Mouse (Mus musculus) layer of hippocampus, adult 8-10 months (tissue): ENCODE results near the gene Ncoa3. TPM values are rescaled to one million over a fixed set of nuclear protein-coding genes. Genes with fewer than 3 reads are reported as not detected.
A peak's percentile ranks its signal among the peaks of the same experiment; 100 is the strongest.

Experiments used
- DNase-seq, 2 experiments: peaks; one replicate each; pipeline ENCODE4 v3.0.0; 2022; ENCODE audit warnings: low spot score in 2 of 2
- total RNA-seq, 4 experiments: library from RNA; stranded (reverse); gene quantifications; 2 replicates each; pipeline ENCODE4 v1.2.4; 2022

Ncoa3 gene
- total RNA-seq, 4 experiments from 2014 or later = 33.9 to 41.1 (median 36.3) TPM

- DNase-seq = peak in 1 of 2 experiments; percentile 29
Observed at GRCm38 (mm10) chr2:166097443-166098291, 105.2 kb downstream of the Ncoa3 start.

- DNase-seq = no peak
Observed at GRCm38 (mm10) chr2:166098292-166098933, 106.0 kb downstream of the Ncoa3 start.

GRCm38 (mm10) chr2:166100309-166101262, 108.2 kb downstream of the Ncoa3 start:
- peak; percentile 42 to 58 for DNase-seq

- DNase-seq = no peak
Observed at GRCm38 (mm10) chr2:166102893-166103292, 110.5 kb downstream of the Ncoa3 start.

- DNase-seq = no peak
Observed at GRCm38 (mm10) chr2:166105911-166106310, 113.5 kb downstream of the Ncoa3 start.

GRCm38 (mm10) chr2:166106631-166107030, 114.2 kb downstream of the Ncoa3 start:
- DNase-seq = no peak

GRCm38 (mm10) chr2:166107911-166108310, 115.5 kb downstream of the Ncoa3 start:
- peak in 1 of 2 experiments; percentile 46 for DNase-seq

- peak; percentile 73 to 91 for DNase-seq
Observed at GRCm38 (mm10) chr2:166108326-166108725, 115.9 kb downstream of the Ncoa3 start.

GRCm38 (mm10) chr2:166110764-166111163, 118.3 kb downstream of the Ncoa3 start:
- no peak for DNase-seq

GRCm38 (mm10) chr2:166111238-166111637, 118.8 kb downstream of the Ncoa3 start:
- DNase-seq = no peak

- no peak for DNase-seq
Observed at GRCm38 (mm10) chr2:166111831-166112250, 119.4 kb downstream of the Ncoa3 start.

- DNase-seq = no peak
Observed at GRCm38 (mm10) chr2:166112986-166113385, 120.5 kb downstream of the Ncoa3 start.

- DNase-seq = peak in 1 of 2 experiments; percentile 29
Observed at GRCm38 (mm10) chr2:166115571-166116277, 123.3 kb downstream of the Ncoa3 start.

- no peak for DNase-seq
Observed at GRCm38 (mm10) chr2:166116278-166116608, 123.8 kb downstream of the Ncoa3 start.

GRCm38 (mm10) chr2:166116704-166117103, 124.3 kb downstream of the Ncoa3 start:
- no peak for DNase-seq

- DNase-seq = no peak
Observed at GRCm38 (mm10) chr2:166119992-166120391, 127.6 kb downstream of the Ncoa3 start.

GRCm38 (mm10) chr2:166121681-166122355, 129.4 kb downstream of the Ncoa3 start:
- no peak for DNase-seq

GRCm38 (mm10) chr2:166122781-166123180, 130.3 kb downstream of the Ncoa3 start:
- DNase-seq = no peak
